Mouse (Mus musculus) testis, adult 2 months (tissue): ENCODE results near the gene Sox5.

Source experiments
- CTCF ChIP-seq: fragments of 200-500 bp; IDR thresholded peaks from 2 replicates; pipeline ENCODE4 v1.5.1; 2012; ENCODE audit warnings: low read depth, mild to moderate bottlenecking, inconsistent platforms, low read length, moderate library complexity; ENCODE audit not compliant: control insufficient read depth, insufficient read depth, insufficient replicate concordance
- POLR2A ChIP-seq: fragments of 200-500 bp; IDR thresholded peaks from 2 replicates; pipeline ENCODE4 v1.6.1; 2012; ENCODE audit warnings: low read depth, mild to moderate bottlenecking, inconsistent platforms, low read length, moderate library complexity; ENCODE audit not compliant: control insufficient read depth

GRCm38 (mm10) chr6:143859535-143859934, 922.2 kb downstream of the Sox5 start:
- TF ChIP-seq CTCF (no peak), POLR2A (no peak)
